10 mouse cellular contexts compared by ENCODE assay signal in the genomic region with DNA sequence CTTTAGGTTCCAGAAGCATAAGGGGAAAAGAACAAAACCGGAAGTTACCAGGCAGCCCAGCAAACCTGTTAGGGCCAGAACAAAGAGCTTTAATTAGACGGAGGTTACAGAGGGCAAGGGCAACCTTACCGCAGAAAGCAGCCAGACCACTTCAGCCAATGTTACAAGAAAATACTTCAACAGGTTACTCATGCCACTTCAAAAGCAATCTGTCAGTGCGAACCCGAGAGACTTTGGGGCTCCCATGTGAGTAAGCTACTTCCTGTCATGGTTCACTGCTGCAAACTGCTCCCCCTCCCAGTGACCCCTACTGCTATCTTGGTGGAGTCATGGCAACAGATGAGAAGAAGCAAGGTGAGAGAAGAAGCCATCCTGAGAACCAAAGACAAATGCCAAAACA. TPM values are rescaled to one million over a fixed set of nuclear protein-coding genes. Genes with fewer than 3 reads are reported as not detected.
A peak's percentile ranks its signal among the peaks of the same experiment; 100 is the strongest.
DNase-seq lines count a peak whose midpoint lies in the region; ATAC-seq and TF ChIP-seq lines count a peak whose summit lies in the region.
"Had no signal": no experiment of that assay in that cellular context is flagged by ENCODE, and none has a peak within 500 bp of the region (broad histone marks: within the 10 kb centered on the region; RNA-seq: fewer than 3 reads in every experiment).

No protein-coding gene starts in this region.

- no peak for TF ChIP-seq CTCF in MEL (IDR thresholded peaks at IDR 0.05 in 2 of 3, conservative IDR thresholded peaks at IDR 0.05 in 1 of 3; ENCODE audit: control insufficient read depth in 1 of 3, insufficient read depth in 1 of 3, low read depth in 2 of 3, low read length in 3 of 3, poor library complexity in 1 of 3, severe bottlenecking in 1 of 3)

- H3K4me3 ChIP-seq in MEL (ENCODE audit: control insufficient read depth in 1 of 2, insufficient read depth in 1 of 2, low read depth in 2 of 2, low read length in 2 of 2): no peak overlapping the region
- H3K4me3 ChIP-seq in megakaryocyte, embryonic 14.5 days (replicated peaks): peak overlapping the region; percentile 54
- H3K4me3 ChIP-seq in forebrain, embryonic 15.5 days: no peak overlapping the region
- H3K4me3 ChIP-seq: hindbrain, embryonic 15.5 days had no signal

- DNase-seq in 3T3-L1 (ENCODE audit: low read depth, low spot score): peak; percentile 47
- DNase-seq in MEL (ENCODE audit: low read depth, low spot score): peak; percentile 55
- DNase-seq in induced T-regulatory cell, adult 2 months (ENCODE audit: low read depth): peak; percentile 55
- DNase-seq in ovary, postnatal 36 days (ENCODE audit: low spot score): no peak
- no peak for DNase-seq in left cerebral cortex, adult 9 months (ENCODE audit: low spot score in 2 of 2)
- DNase-seq in neural tube, embryonic 10.5 days (ENCODE audit: extremely low spot score, low spot score): no peak
- DNase-seq: adrenal gland, postnatal 10 days had no signal

- no peak overlapping the region for H3K9ac ChIP-seq in MEL (ENCODE audit: control insufficient read depth, low read depth, low read length, poor library complexity, severe bottlenecking)
- H3K9ac ChIP-seq in forebrain, embryonic 15.5 days (replicated peaks): no peak overlapping the region
- H3K9ac ChIP-seq: hindbrain, embryonic 15.5 days had no signal

- no peak for TF ChIP-seq EP300 in MEL (IDR thresholded peaks at IDR 0.05; ENCODE audit: low read depth in 1 of 2, low read length in 2 of 2)

- WGBS in forebrain, embryonic 15.5 days: 22% methylated on average over 5 of the region's 5 CpGs

- H3K4me2 ChIP-seq in forebrain, embryonic 15.5 days (replicated peaks): no peak overlapping the region
- H3K4me2 ChIP-seq: hindbrain, embryonic 15.5 days had no signal

- H3K9me3 ChIP-seq in MEL (replicated peaks; ENCODE audit: insufficient read depth, low read length): no peaks in the 10 kb centered on the region
- H3K9me3 ChIP-seq in megakaryocyte, embryonic 14.5 days: no peaks in the 10 kb centered on the region
- H3K9me3 ChIP-seq in forebrain, embryonic 15.5 days: no peaks in the 10 kb centered on the region
- H3K9me3 ChIP-seq: hindbrain, embryonic 15.5 days had no signal

- no peaks in the 10 kb centered on the region for H3K27me3 ChIP-seq in MEL (ENCODE audit: control insufficient read depth in 1 of 2, insufficient read depth in 2 of 2, low read length in 2 of 2)
- no peaks in the 10 kb centered on the region for H3K27me3 ChIP-seq in megakaryocyte, embryonic 14.5 days (replicated peaks)
- no peaks in the 10 kb centered on the region for H3K27me3 ChIP-seq in forebrain, embryonic 15.5 days
- H3K27me3 ChIP-seq: hindbrain, embryonic 15.5 days had no signal

- TF ChIP-seq RAD21 in MEL (IDR thresholded peaks at IDR 0.05; ENCODE audit: low read depth, low read length): no peak

- no peak for TF ChIP-seq POLR2A in MEL (IDR thresholded peaks at IDR 0.05; ENCODE audit: control insufficient read depth in 1 of 2, insufficient read depth in 1 of 2, low read depth in 1 of 2, low read length in 2 of 2, poor library complexity in 1 of 2)

- H3K36me3 ChIP-seq in MEL (ENCODE audit: control insufficient read depth in 1 of 2, insufficient read depth in 2 of 2, low read length in 2 of 2): peaks cover 0 to 13% of the 10 kb centered on the region in 2 experiments; a peak in 2 of 4 replicates
- H3K36me3 ChIP-seq in megakaryocyte, embryonic 14.5 days (replicated peaks; ENCODE audit: low read length): peaks cover 22% of the 10 kb centered on the region
- H3K36me3 ChIP-seq in forebrain, embryonic 15.5 days: no peaks in the 10 kb centered on the region
- H3K36me3 ChIP-seq: hindbrain, embryonic 15.5 days had no signal

- H3K27ac ChIP-seq in MEL (ENCODE audit: control insufficient read depth, low read depth, low read length): no peak overlapping the region
- H3K27ac ChIP-seq in forebrain, embryonic 15.5 days (replicated peaks): no peak overlapping the region
- H3K27ac ChIP-seq: hindbrain, embryonic 15.5 days had no signal

- peaks cover 13% of the 10 kb centered on the region for H3K79me2 ChIP-seq in MEL (ENCODE audit: control insufficient read depth, insufficient read depth, low read length, poor library complexity)

- H3K4me1 ChIP-seq in MEL (ENCODE audit: control insufficient read depth in 1 of 2, insufficient read depth in 2 of 2, low read length in 2 of 2): peaks cover 5 to 16% of the 10 kb centered on the region in 2 experiments
- peaks cover 89% of the 10 kb centered on the region for H3K4me1 ChIP-seq in megakaryocyte, embryonic 14.5 days
- H3K4me1 ChIP-seq in forebrain, embryonic 15.5 days: peaks cover 13% of the 10 kb centered on the region

- no peak for ATAC-seq in forebrain, embryonic 15.5 days (replicated peaks)

TF ChIP-seq in MEL, 35 proteins besides CTCF, POLR2A, EP300 and RAD21:
- TF ChIP-seq MXI1 (IDR thresholded peaks at IDR 0.05; ENCODE audit: low read depth, low read length): no peak
- 0 out of 2 replicates have a peak, but pooled peaks have one; percentile 3 for TF ChIP-seq ETS1 (IDR thresholded peaks at IDR 0.05; ENCODE audit: low read depth, low read length)

RNA-seq across cellular contexts. Expression of a gene that starts 18.0 kb away (rescaled TPM):
- 29.9 and 34.2 TPM in 2 replicates for total RNA-seq in MEL (2012; rRNA removed)
- 10 to 100 TPM in 1 of 2 experiments, not detected in 1; 46.4 TPM for polyA plus RNA-seq in MEL (2012; ENCODE audit: insufficient read depth in 1 of 2, insufficient read length in 2 of 2, low read depth in 1 of 2, low replicate concordance in 2 of 2, missing spikeins in 1 of 2)
- polyA plus RNA-seq in megakaryocyte, embryonic 14.5 days (2012; ENCODE audit: insufficient read depth, low replicate concordance): 3.0 and 11.0 TPM in 2 replicates
- 99.1 and 107 TPM in 2 replicates for polyA plus RNA-seq in forebrain, embryonic 15.5 days (2015; fragmentation: Nextera tagmentation; extraction: Ambion mirVana)

Comparison
In these comparisons a context has a peak if more than half of its experiments do, and no peak if none do; other contexts are left out.
1. DNase-seq: peak in 3T3-L1 (single experiment), MEL (single experiment) and induced T-regulatory cell, adult 2 months (single experiment); none in ovary, postnatal 36 days (single experiment), left cerebral cortex, adult 9 months (0 of 2) and neural tube, embryonic 10.5 days (single experiment).